Mouse (Mus musculus) spleen, embryonic (tissue): ENCODE measurements at regions not wholly inside any gene's neighbourhood (a gene's known extent, or its start where the extent isn't known, plus 50 kb on each side); places are given as distances from the start of the nearest gene placed in this dataset.

Experiments
- CTCF ChIA-PET: fragments of 350-600 bp; sonication (Branson Sonifier 250); formaldehyde crosslinking; loops from one replicate; lab custom pipeline; 2022; lab: Charles Lee

- CTCF ChIA-PET: no interaction called here
These were observed 350.9 kb upstream of the Map3k7 start for GRCm38 (mm10) chr4:31612825-31613514.

GRCm38 (mm10) chr4:31617572-31617971 lies 346.3 kb upstream of the Map3k7 start:
- CTCF ChIA-PET: no interaction called here

GRCm38 (mm10) chr4:31618026-31618425 lies 345.9 kb upstream of the Map3k7 start:
- CTCF ChIA-PET: no interaction called here

- CTCF ChIA-PET: no interaction called here
These were observed 342.7 kb upstream of the Map3k7 start for GRCm38 (mm10) chr4:31621205-31621604.

GRCm38 (mm10) chr4:31627053-31627452 lies 336.8 kb upstream of the Map3k7 start:
- CTCF ChIA-PET: no interaction called here

- CTCF ChIA-PET: interaction anchor here (0.6 kb wide), 1 partner anchor 621 kb away, joined by 8 read pairs; no protein-coding TSS in a partner anchor
These were observed 336.1 kb upstream of the Map3k7 start for GRCm38 (mm10) chr4:31627777-31628176.

- CTCF ChIA-PET: no interaction called here
These were observed 325.3 kb upstream of the Map3k7 start for GRCm38 (mm10) chr4:31638564-31638963.

- CTCF ChIA-PET: no interaction called here
These were observed 321.7 kb upstream of the Map3k7 start for GRCm38 (mm10) chr4:31642161-31642560.

- CTCF ChIA-PET: no interaction called here
These were observed 321.2 kb upstream of the Map3k7 start for GRCm38 (mm10) chr4:31642593-31643290.

- CTCF ChIA-PET: no interaction called here
These were observed 315.1 kb upstream of the Map3k7 start for GRCm38 (mm10) chr4:31648631-31649368.

- CTCF ChIA-PET: no interaction called here
These were observed 308.4 kb upstream of the Map3k7 start for GRCm38 (mm10) chr4:31655364-31656106.

- CTCF ChIA-PET: no interaction called here
These were observed 307.8 kb upstream of the Map3k7 start for GRCm38 (mm10) chr4:31656111-31656510.

GRCm38 (mm10) chr4:31658820-31659219 lies 305.1 kb upstream of the Map3k7 start:
- CTCF ChIA-PET: no interaction called here

GRCm38 (mm10) chr4:31660896-31661295 lies 303.0 kb upstream of the Map3k7 start:
- CTCF ChIA-PET: no interaction called here

- CTCF ChIA-PET: no interaction called here
These were observed 292.2 kb upstream of the Map3k7 start for GRCm38 (mm10) chr4:31671530-31672170.

GRCm38 (mm10) chr4:31672171-31672841 lies 291.6 kb upstream of the Map3k7 start:
- CTCF ChIA-PET: no interaction called here

- CTCF ChIA-PET: no interaction called here
These were observed 291.1 kb upstream of the Map3k7 start for GRCm38 (mm10) chr4:31672842-31673171.

- CTCF ChIA-PET: no interaction called here
These were observed 284.8 kb upstream of the Map3k7 start for GRCm38 (mm10) chr4:31679007-31679590.

GRCm38 (mm10) chr4:31680958-31681357 lies 282.9 kb upstream of the Map3k7 start:
- CTCF ChIA-PET: no interaction called here

- CTCF ChIA-PET: no interaction called here
These were observed 274.8 kb upstream of the Map3k7 start for GRCm38 (mm10) chr4:31689083-31689482.
